Mouse (Mus musculus) adrenal gland, postnatal 36 days (tissue): ENCODE results near the gene Nxn. TPM values are rescaled to one million over a fixed set of nuclear protein-coding genes. Genes with fewer than 3 reads are reported as not detected.
A peak's percentile ranks its signal among the peaks of the same experiment; 100 is the strongest.

Experiments used
- DNase-seq, 2 experiments: peaks; one replicate each; pipeline ENCODE4 v3.0.0; 2021; ENCODE audit warnings: mixed read lengths in 1 of 2
- total RNA-seq, 2 experiments: library from RNA; stranded (reverse); gene quantifications; 2 replicates each; pipeline ENCODE4 v1.2.3; 2021

Gene Nxn
- total RNA-seq, 2 experiments from 2014 or later: 28.3 to 29.7 TPM

- no peak for DNase-seq
Observed at GRCm38 (mm10) chr11:76401398-76401797, 2.5 kb upstream of the Nxn start.

- peak; percentile 46 for DNase-seq
Observed at GRCm38 (mm10) chr11:76399587-76400330, 819 bp upstream of the Nxn start.

DNA sequence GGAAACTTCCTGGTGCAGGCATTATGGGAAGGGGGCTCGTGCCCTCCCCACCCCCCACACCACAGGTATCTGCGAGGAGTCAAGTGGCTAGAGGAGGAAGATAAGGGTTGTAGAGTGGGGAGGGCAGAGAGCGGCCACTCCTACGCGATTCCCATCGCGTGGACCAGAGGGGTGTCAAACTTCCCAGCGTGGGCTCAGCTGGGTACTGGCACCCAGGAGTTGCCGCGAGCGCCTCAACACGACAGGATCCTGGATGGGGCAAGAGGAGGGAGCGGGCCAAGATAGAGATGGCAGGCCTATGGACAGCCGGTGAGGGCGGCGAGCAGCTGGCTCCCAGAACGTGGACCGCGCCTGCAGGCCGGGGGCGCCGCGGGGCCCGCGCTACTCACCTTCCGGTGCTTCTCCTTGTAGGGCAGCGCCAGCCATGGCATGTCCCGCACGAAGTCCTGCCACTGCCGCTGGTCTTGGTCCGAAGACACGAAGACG lies 585 bp downstream of the Nxn start:
- DNase-seq: peak; percentile 60 to 72

DNA sequence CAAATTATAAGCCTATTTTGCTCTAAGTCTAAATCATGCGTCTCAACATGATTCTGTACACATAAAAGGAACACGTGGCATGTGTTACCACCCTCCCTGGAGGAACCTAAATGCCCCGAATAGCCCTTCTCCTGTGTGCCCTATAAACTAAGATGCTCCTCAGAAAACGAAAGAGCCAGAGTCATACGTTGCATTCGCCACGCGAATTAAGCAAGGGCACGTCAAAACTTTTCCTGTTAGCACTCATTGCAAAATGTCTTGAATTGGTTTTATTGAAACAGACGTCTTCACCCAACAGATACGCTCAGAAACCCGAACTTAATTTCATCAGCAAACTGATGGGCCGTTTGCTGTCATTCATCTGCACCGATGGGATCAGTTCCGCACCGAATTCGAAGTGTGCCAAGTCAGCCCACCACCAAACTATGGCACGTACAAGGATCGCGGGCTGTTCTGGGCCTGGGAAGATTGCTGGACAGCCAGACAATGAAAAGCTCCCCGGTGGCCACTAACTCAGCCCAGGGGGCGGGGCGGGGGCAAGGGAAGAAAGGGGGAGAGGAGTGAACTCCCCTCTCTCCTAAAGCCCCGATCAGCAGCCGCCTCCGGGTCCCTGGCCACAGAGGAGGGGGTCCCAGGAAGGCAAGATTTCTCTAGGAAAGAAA lies 1.2 kb downstream of the Nxn start:
- DNase-seq: peak; percentile 59 to 74

DNA sequence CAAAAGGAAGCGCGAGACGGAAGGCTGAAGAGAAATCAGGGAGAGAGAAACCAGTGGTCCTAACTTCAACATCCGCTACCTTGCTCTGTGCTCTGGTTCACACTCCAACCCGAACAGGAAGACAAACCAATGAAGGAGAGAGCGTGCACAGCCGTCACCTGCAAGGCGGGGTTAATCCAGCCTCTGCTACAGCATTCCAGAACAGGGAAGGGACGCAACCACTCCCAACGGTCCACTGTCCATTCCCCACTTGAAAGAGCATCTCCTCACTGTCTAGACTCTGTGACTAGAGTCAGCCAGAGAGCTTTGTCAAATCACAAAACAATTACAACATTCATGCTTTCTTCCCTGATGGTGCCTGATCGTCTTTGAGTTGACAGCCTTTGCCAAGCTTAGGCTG lies 5.9 kb downstream of the Nxn start:
- no peak for DNase-seq

- DNase-seq: no peak
Observed at GRCm38 (mm10) chr11:76392532-76392931, 6.4 kb downstream of the Nxn start.

DNA sequence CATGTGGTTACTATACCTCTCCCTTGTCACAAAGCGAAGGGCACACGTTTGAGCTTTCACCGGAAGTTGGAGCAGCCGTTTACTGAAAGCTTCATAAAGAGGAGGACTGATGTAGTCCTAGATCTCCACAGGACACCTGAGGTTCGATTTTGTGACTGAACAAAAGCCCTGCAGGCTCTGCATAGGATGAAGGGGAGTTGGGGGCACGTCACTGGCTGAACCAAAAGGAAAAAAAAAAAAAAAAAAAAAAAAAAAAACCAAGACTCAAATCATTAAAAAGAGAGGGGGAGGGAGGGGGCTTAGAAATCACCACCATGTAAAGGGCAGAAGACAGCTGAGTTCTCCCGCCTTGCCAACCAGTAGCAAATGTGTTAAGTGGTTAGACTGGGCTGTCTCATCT lies 10.2 kb downstream of the Nxn start:
- DNase-seq: no peak

DNA sequence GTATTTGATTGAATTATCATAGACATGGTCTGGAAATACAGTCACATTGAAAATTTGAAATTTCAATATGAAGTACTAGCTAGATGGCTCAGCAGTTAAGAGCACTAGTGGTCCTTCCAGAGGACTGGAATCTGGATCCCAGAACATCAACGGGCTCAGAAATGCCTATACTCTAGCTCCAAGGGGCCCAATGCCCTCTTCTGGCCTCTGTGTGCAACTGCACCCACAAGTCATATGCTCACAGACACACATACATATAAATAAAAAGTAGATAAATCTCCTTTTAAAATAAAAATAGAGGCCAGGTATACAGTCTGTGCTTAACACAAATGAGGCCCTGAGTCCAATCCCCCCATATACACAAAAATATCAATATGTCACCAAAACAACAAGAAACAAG lies 11.8 kb downstream of the Nxn start:
- DNase-seq: no peak

DNA sequence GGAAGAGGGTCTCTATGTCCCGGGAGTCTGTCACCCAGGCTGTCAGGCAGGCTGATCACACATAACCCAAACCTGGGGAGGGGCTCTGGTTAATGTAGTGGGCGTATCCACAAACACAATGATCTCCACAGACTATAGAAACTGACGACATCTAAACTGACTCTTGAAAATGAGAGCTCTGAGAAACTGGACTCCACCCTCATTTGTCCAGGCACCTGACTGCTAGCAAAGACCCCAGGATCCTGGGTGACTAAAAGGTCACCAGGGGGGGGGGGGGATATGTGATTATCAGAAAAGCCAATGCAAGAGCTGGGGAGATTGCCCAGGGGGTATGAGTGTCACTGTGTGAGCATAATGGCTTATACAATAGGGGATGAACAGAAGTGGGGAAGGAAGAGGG lies 13.2 kb downstream of the Nxn start:
- DNase-seq: no peak

DNA sequence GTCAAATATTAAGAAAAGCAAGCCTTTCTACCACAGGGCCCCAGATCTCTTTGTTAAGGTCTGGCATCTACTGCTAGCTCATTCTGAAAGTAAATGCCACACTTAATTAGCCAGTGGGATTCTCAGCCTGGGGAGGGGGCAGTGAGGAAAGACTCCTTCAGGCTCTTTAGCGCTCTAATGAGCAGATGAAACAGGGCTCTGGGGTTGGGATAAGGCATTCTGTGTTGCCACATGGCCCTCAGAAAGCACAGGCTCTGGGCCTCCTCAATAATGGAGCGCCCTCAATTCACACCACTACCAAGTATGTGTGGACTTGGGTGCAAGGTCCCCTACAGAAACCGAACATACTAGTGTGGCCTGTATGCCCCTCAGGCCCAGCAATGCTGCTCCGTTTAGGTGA lies 13.9 kb downstream of the Nxn start:
- DNase-seq: no peak

- no peak for DNase-seq
Observed at GRCm38 (mm10) chr11:76384307-76384706, 14.6 kb downstream of the Nxn start.

DNA sequence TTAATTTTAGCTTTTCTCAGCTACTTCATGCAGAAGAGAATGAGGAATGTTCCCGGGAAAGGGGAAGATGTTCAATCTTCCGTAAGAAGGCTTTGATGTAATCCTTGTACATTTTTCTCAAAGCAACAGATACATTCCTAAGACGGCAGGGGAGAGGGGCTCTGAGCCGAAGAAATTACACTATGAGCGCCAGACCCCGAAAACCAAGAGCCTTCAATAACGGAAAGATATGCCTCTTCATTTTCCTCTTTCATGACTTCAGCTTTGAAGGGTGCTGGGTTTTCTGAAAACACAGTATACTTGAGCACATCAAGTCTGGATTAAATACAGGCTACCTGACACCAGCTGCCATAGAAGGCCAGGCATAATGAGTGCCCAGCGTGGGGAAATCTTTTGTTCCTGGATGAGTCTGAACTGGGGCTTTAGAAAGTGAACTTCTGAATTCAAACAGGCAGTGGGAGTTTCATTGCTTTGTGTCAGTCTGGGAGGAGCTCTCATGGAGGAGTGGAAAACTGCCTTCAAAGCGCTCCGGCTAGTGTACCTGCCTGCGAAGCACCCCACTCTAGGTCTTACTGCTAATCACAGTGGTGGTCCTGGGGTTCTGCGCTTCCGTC lies 16.1 kb downstream of the Nxn start:
- DNase-seq: no peak

DNA sequence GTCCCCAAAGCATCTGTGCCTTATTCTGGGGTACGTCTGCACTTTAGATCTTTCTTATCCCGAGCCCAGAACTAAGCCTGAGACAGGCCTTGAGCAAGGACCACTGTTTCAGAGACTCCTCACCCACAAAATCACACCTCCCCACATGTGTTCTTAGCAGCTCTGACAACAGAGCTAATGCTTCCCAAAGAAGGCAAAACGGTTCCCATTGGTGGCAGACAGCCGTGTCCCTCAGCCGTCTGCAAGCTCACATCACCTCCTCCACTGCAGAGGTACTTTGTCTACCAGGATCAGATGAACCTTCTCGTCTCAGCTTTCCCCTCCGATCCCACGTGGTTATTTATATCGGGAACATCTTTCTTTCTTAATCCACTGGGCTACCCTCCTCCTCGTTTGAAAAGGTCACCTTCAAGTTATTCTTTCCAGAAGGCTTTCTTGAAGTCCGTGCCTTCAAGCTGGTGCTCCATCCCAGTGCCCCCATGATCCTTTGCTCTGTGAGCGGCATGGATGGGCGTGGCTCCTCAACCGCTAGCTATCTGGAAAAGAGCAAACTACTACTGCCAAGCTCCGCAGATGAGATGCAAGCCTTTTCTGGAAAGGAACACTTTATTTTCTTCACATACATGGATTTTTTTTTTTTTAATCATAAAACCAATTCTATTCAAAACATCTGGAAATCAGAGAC lies 17.6 kb downstream of the Nxn start:
- no peak for DNase-seq

DNA sequence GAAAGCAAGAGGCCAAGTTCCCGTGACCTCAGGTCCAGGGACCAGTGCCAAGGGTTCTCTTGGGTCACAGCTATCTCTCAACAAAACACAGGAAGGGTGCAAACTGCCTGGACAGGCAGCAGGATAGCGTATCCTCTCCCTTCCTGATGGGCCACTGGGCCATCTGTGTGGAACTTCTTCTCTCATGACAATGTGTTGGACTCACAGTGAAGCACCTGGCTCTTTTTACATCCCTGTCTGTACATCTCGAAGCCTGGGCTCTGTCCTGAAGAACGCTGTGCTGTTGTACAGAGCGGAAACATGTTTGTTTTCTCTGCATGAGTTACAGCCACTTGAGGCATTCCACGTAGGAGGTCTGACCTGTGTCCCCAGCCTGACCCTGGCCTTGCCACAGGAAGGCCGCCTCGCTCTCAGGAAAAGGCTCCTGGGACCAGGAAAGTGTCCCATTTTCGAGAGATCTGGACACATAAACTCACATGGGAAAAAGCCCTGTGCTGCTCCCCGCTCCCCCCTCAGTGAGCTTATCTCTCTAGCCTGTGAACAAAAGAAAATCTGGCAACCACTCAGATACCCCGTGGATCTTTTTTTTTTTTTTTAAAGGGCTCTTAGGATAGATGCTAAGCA lies 18.9 kb downstream of the Nxn start:
- peak; percentile 59 to 70 for DNase-seq

DNA sequence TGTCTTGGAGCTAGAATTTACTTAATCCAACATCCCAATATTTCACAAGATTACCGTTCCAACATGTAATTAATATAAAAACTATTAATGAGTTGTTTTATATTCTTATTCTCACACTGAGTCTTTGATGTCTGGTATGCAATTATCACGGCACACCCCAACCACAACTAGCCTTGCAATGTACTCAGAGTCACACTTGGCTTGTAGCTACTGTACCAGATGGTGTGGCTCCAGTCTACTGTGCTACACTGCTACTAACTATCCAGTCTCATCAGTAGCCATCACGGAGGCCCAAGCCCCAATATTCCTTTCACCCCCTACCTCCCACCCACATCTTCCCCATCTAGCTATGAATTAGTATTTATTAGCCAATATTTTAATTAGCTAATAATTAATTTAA lies 22.5 kb downstream of the Nxn start:
- DNase-seq: no peak

GRCm38 (mm10) chr11:76374491-76375185 lies 24.3 kb downstream of the Nxn start:
- peak; percentile 89 to 92 for DNase-seq

- no peak for DNase-seq
Observed at GRCm38 (mm10) chr11:76372534-76372933, 26.4 kb downstream of the Nxn start.

- DNase-seq: no peak
Observed at GRCm38 (mm10) chr11:76372120-76372519, 26.8 kb downstream of the Nxn start.

- no peak for DNase-seq
Observed at GRCm38 (mm10) chr11:76370491-76370890, 28.4 kb downstream of the Nxn start.

- no peak for DNase-seq
Observed at GRCm38 (mm10) chr11:76366720-76367119, 32.2 kb downstream of the Nxn start.

- DNase-seq: no peak
Observed at GRCm38 (mm10) chr11:76364038-76364437, 34.9 kb downstream of the Nxn start.

DNA sequence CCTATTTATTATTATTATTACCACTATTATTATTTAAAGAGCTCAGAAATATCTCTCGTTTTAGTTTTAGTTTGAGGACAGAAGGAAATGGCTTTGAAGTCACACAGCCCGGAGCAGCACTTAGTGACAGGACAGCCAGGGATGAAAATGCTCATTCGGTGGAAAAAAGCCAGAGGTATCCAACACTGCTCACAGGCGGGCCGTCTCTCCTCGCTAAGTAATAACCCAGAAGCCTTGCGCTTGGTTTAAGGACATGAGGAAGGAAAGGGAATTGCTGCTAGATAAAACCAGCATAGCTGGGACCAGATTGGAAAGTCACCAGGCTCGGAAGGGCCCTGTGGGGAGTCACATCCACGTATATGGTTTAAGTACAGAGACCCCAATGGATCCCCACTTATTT lies 35.3 kb downstream of the Nxn start:
- peak in 1 of 2 experiments; percentile 35 for DNase-seq
